Mouse (Mus musculus) megakaryocyte, embryonic 14.5 days (primary cell): ENCODE data around the gene Tcf7l2.

ENCODE experiments used
- FLI1 ChIP-seq: IDR thresholded peaks from 2 replicates; pipeline ENCODE4 v1.6.1; 2012; ENCODE audit warnings: low read length, inconsistent platforms, mixed read lengths
- GATA1 ChIP-seq: IDR thresholded peaks from 3 replicates; pipeline ENCODE4 v1.6.1; 2012; ENCODE audit warnings: mixed read lengths, low read length, inconsistent platforms, borderline replicate concordance

GRCm38 (mm10) chr19:55779871-55780270, 38.3 kb downstream of the Tcf7l2 start:
- TF ChIP-seq FLI1 = no peak
- no peak for TF ChIP-seq GATA1
